Mouse (Mus musculus) CH12F3 (cell line): Measurements from ENCODE around the gene Tppp2.
"Not testable (repeated sequence)": the region's sequence is repeated elsewhere in the genome, so short reads cannot be mapped to it uniquely, and the experiment has no call there.

Source experiments
- in situ Hi-C: fragments of 300-500 bp; cut with MboI; formaldehyde crosslinking; loops from 2 replicates; pipeline ENCODE4 v1.14.3; 2020; ENCODE audit warnings: low sequenced_read_pairs

The Tppp2 gene

DNA sequence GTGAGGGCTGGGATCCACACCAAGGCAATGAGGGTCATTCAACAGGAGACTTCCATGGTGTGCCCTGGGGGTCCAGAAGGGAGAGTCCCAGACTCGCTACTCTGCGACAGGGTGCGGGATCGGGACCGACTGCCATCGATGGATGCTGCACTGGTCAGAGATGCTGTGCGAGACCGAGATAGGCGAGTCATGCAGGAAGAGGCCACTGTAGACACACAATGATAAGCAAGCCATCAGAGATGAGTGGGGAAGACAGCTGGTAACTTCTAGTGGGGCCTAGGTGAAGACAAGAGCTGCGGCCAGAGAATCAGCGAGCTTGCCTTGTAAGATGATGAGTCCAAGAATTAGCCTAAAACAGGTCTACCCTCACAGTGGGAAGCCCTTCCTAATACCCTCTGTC lies 12.1 kb upstream of the Tppp2 start:
- in situ Hi-C loops = loop anchor here (5.0 kb wide), 1 partner anchor 101 kb away; no protein-coding TSS in a partner anchor

DNA sequence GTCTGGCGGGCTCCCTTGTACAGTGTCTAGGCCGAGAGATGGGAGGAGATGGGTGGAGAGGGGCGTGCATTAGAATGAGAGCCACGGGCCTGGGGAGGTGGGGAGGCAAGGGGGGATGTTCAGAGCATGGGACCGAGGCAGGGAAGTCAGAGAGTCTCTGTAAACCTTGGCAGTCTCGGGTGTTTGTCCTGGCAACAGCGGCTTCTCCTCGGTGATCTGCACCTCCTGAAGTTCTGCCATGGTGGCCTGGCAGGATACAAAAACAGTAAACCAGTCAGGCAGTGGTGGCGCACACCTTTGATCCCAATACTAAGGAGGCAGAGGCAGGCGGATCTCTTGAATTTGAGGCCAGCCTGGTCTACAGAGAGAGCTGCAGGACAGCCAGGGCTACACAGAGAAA lies 6.9 kb upstream of the Tppp2 start:
- in situ Hi-C loops = no loop called here

DNA sequence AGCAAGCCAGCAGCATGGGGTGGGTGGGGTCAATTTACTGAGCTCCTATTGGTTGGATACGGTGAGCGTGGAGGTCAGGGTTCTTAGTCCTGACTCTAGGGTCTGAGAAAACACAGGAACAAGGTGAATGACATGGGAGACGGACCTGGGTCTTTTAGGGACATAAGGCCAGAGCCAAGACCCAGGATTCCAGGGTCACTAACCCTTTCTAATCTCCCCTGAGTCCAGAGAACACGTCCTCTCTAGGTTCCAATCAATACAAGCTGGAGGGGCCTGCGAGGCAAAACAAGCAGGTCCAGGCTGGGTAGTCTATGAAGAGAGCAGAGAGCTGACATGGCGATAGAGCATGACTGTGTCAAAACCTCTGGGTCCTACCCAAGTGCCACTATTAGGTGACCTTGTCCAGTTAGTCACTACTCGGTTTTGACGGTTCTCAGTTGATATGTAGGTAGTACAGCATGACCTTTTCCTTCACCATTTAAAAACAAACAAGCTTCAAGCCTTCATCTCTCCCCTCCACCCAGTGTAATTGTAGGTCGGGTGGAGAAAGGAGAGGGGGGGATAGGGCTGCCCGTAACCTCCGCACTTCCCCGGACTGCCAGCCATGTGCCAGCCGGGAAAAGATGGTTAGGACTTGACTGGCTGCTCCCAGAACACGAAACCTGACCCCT lies 5.7 kb upstream of the Tppp2 start:
- in situ Hi-C loops = no loop called here

DNA sequence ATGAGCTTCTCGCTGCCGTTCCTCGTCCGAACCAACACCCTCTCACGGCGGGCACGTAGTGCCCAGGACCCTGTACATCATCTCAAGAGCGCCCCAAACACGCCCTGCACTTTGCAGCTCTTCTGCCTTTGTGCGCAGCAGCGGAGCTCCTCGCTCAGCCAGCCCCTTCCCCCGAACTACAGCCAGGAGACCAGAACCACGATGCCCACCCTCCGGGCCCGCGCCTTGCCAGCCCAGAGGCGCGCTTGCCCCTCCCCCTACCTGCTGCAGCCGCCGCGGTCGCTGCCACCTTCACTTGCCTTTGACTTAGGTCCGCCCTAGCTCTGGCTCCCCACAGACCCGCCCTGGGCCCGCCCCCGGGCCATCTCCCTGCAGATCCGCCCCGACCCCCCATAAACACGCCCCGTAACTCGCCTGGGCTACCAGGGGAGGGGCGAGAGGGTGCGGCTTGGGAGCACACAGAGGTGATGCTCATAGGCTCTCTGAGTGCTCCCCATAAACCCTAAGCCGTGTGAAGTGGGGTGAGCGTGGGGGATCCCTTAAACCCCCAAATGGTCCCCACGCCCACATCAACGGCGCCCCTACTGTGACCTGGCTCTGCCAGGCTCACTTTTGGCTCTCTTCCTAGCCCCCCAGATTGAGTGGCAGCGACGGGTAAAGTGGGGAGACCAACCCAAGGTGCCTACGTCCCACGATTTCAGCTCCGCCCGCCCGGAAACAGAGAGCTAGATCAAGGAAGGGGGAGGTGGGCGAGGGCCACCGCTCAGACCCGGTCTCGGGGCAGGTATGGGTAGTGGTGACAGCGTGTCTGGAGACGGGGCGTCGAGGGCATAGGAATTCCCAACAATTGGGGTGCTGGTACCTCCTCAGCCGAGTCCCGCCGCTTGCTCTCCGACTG lies 4.9 kb upstream of the Tppp2 start:
- in situ Hi-C loops = no loop called here

DNA sequence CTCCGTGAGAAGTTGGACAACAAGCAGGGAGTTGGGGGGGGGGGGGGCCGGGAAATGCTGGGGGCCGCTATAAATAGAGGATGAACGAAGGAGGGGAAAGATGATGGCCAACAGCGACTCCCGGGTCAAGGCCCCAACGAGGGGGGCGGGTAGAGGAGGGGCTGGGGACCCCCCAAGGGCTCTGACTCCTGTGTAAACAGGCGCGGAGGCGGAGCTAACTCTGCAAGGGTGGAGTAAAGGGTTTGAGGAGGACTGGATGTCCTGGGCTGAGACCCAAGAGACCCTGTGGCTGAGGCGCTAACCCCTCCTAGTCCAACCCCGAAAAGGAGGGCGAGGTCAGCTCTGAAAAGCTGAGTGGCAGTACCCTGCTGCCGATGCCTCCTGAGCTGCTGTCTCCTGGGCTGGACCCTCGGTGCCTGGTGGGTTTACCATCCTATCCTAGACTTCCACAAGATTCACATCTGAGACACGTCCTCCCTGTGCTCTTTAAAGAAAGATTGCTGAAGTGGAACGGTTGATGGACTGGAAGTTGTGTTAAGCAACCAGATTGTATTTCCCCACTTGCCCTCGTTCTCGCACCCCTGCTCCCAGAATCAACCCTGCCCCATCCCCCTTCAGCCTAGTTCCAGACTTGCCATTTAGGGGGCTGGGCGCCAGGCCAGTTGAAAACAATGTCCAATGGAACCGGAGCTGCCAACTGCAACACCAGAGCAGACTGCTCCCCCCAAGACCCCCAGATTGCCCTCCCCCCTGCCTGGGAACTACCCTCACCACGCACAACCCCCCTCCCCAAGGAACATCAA lies 4.1 kb upstream of the Tppp2 start, which contains the start of gene Ndrg2:
Gene Ndrg2, minus strand, starts transcription at position 199 of the 803 bp plus-strand sequence.
- in situ Hi-C loops = no loop called here

DNA sequence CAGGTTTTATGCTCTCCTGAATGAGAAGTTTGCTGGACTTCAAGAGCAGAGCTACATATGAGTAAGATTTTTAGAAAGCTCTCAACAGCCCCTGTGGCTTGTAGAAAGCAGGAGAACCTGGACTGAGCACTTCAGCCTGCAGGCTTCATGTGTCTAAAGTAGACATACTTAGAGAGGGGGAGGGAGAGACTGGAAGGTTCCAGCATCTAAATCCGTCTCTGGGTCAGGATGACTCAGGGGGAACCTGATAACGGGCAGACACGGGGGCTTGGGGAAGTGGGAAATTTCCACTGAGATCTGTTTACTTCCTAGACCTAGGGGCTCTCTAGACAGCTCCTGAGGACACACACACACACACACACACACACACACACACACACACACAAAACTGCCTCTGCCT lies 3.2 kb upstream of the Tppp2 start:
- in situ Hi-C loops = no loop called here

DNA sequence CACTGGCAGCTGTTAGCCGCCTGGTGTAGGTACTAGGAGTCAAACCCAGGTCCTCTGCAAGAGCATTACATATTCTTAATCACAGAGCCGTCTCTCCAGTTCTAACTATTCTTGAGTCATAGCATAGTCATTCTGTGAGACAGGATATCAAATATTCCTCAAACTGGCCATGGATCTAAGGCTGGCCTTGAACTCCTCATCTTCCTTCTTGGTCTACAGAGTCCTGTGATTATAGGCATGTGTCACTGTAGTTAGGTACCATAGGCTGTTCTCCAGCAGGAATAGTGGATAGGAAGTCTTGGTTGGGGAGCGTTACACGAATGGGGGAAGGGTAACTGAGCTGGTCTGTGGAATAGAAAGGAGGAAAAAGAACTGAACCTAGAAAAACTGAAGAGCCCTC lies 1.7 kb upstream of the Tppp2 start:
- in situ Hi-C loops = no loop called here

DNA sequence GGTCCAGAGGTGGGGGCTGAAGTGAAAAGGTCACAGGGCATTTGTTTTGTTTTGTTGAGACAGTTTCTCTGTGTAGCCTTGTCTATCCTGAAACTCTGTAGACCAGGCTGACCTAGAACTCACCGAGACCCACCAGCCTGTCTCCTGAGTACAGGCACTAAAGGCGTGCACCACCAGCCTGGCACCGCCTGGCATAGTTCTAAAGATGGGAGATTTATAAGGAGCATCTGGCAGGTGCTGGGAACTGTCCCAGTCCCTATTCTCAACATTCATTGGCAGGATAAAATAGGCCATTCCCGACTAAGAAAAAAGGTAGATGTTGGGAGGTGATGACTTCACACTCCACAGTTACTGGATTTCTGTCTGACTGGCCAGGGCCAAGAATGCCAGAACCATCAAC lies 741 bp downstream of the Tppp2 start:
- in situ Hi-C loops = no loop called here

DNA sequence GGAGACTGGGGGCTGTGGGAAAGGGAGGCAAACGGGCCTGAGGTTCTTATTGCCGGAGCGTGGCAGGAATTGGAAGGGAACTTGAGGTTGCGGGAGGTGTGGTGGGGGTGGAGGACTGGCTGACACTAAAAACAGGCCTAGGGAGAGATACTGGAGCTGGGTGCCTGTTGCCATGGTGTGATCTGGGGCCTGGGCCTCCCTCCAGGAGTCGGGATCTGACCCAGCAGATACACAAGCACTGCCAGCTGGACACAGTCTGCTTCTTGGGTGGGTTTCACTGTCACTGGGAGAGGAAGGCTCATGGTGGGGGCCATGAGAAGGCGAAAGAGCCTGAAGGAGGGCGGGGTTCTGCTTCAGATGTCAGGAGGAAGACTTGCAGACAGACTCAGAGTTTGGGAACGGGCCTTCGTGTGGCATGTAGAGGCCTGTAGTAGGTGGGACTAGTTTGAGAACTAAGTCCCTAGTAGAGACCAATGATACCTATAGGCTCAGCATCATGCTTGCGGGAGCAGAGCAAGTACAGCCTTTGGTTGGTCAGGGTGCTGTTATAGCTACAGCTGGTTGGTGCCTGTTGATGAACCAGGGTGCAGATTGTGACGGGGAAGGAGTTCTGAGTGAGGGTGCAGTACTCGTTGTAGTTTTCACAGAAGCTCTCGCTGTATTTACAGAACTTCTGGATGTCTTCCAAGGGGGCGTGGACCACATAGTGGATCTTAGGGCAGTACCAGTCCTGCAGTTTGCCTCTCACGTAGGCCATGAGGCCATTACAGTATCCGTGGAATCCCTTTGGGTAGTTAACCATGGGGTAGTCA lies 3.7 kb downstream of the Tppp2 start:
- in situ Hi-C loops = no loop called here

DNA sequence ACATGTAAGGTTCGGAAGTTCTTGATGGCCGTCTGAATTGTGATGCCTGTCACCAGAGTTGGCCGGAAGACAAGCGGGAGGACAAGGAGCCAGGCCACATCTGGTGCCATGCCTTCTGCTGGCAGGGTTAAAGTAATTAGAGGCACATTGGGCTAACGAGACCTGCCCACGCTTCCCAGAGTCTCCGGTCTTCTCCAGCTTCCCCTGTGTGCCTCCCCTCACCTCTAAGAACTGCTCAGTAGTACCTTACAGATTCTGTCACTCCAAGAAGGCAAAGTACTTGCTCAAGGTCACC lies 4.3 kb downstream of the Tppp2 start, which contains the start of gene Rnase13:
Gene Rnase13, minus strand, starts transcription at position 203 of the 295 bp plus-strand sequence.
- in situ Hi-C loops = no loop called here

DNA sequence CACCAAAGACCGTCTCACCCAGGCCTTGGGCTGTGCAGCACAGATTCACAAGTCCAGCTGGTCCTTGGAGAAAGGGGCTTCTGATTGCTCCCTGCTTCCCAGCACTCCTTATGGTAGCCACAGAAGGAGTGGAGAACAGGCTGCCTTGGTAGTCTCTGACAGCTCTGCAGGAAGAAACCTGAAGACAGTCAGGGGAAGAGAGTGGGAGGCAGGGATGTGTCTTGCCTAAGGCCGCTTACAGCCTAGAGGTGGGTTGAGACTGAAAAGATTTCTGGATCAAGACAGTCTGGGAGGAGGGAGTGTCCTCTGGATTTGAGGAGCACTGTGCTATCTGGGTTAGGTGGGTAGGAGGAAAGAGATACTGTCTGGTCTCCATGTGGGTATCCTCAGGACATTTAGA lies 4.7 kb downstream of the Tppp2 start:
- in situ Hi-C loops = no loop called here

DNA sequence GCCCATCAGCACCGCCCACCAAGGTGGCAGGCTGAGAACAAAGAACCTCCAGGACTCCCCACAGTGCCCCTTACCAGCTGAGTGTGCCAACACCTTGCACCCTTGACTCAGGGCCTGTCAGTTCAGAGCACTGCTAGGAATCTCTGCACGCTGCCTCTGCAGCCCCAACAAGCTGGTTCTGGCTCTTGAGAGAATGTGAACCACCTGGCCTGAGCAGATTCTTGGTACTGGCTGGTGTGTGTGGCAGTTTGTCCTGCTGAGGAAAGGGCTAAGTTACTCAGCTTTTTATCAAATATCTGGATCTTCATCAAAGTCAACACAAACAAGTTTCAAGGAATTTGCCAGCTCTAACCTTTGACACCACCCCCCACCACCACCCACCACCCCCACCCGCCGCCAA lies 5.3 kb downstream of the Tppp2 start:
- in situ Hi-C loops = no loop called here

DNA sequence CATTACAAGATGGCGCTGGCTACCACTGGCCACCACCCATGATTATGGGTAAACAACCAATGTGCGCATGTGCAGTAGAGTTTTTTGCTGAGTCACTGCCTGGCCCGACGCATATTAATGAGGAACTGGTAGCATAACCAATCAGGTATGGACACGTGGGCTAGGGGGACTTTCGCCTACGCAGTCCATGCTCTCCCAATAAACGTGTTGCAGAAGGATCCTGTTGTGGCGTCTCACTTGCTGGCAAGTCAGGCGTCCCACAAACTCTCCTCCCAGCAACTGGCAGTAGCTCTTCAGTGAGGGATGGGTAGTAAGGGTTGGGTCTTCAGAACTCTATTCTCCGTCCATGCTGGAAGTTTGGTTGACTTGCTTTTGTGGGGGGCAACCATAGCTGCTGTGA lies 8.7 kb downstream of the Tppp2 start:
- in situ Hi-C loops = not testable (repeated sequence)

DNA sequence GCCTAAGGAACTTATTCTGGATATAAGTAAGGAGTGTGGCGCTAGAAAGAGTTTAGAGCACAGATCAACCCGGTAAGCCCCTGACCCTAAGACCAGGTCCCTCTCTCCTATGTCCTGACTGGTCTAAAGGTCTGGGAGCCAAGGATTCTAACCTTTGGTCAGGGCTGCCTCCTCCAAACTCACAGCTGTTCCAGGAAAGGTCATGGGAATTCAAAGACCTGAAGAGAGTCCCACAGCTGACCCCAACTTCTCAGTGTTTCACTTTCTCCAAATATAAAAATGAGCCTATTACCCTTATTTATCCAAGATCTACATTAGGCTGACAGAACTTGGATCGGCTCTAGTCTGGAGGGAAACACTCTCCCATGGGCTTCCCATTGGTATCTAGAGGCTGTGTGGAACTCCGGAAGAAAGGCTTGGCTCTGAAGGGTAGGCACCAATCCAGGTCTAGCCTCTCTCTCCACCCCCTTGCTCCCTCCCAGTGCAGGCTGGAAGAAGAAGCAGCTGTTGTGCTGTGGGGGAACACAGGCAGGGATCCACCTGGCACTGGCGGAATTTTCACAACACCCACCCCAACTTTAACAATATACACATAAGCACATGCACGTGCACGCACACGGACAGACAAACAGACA lies 11.2 kb downstream of the Tppp2 start:
- in situ Hi-C loops = no loop called here

DNA sequence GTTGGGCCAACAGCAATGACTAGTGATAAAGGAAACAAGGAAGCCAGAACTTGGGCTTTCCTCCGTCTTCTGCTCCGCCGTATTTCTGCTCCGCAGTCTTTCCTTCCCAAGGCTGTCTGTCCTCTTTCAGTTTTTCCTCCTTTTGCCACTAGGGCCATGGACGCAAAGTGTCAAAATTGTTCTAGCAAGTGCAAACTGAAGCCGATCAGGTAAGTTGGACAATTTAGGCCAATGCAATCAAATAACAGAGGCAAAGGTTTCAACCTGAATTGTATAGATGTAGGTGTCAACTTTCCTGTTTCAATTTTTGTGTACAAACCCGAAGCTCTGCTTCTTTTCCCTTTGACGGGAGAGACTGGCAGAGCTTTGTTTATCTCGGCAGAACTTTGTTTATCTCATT lies 11.7 kb downstream of the Tppp2 start:
- in situ Hi-C loops = no loop called here

DNA sequence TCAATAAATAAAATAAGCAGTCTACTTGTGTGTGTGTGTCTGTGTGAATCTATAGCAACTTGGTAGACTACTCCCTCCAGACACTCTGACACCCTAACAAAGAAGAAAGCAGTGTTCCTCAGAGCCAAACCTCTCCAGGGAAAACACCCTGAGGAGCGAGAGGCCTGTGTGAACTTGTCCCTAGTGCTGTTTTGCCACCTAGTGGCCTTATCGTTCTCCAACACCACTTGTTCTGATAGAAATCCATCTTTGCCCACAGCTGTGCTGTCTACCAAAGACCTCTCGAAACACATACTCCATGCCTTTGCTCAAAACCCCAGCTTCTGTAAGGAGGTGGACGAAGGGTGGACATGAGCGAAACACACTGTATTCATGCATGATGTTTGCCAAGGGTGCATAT lies 12.6 kb downstream of the Tppp2 start:
- in situ Hi-C loops = no loop called here

DNA sequence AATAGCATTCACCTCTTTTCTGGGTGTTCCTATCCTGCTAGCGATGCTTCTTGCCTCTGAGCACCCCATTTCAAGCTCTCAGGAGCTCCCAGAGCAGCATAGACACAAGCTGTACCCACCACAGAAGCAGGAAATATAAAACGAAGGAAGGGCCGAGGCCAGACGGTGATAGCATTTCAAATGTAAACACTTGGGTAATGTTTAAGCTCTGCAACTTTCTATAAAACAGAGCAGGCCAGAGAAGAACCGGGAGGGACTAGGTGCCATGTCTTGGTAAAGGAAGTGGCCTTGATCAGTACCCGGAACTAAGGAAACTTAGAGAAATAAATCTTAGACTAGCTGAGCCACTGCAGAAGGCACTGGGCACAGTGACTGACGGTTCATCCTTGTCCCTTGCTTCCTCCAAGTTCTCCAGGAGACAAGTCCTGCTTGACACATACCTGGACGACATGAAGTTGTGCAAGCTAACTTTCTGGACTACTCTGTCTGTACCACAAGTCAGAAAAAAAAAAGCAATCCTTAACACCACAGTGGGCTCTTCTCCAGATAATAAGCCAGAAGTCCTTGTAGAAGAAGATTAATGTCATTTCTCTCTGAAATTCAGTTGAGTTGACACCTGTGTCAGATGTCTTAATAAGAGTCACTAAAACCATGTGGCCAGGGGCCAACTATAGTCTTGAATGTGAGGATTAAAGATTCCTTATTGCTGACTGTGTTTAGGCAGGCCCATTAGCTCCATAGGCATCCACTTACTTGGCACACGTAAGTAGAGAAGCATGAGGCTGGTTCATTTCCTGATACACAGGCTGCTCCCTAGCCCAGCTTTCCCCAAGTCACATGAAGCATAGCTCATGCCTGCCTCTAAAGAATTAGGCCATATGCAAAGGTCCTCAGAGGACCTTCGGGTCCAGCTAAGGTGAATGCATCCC lies 14.1 kb downstream of the Tppp2 start:
- in situ Hi-C loops = no loop called here

DNA sequence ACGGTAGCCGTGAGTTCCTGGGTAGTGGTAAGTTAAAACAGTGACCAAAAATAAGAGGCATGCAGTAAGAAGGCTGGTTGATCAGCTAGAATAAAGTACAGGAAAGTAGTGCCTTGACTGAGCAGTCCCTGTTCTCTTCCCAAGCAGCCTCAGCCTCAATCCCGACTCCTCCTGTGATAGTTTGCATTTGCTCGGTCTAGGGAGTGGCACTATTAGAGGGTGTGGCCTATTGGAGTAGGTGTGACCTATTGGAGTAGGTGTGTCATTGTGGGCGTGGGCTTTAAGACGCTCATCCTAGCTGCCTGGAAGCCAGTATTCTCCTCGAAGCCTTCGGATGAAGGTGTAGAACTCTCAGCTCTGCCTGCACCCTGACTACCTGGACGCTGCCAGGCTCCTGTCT lies 20.8 kb downstream of the Tppp2 start:
- in situ Hi-C loops = no loop called here

DNA sequence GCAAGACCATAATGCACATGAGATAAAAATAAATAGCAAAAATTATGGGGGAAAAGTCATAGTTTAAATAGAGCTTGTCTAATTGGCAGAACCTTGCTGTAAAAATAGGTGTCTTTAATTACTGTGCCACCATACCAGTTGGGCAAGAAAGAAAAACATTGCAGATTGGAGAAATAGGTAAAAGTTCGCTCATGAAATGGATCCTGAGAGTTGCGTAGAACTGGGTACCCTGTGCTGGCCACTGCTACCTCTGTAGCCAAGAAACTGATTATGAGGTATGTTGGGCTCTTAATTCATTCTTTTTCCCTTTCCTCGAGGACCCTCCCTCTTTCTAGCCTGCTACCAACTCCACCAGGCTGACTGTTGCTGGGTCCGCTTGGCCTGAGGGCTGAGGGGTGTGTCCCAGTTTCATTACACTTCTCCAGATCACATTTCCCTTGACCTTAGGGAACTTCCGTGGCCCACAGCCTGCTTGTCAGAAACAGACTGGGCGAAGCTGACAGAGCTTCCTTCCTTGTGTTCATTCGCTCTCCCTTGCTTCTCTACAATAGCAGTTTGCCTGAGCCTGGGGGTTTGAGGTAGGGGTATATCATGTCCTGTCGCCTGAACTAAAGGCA lies 22.8 kb downstream of the Tppp2 start:
- in situ Hi-C loops = no loop called here
